Mouse (Mus musculus): ENCODE results near the gene Npcd. TPM values are rescaled to one million over a fixed set of nuclear protein-coding genes. Genes with fewer than 3 reads are reported as not detected.

Gene Npcd
- total and polyA plus RNA-seq, 3 experiments: 0.29 to 0.31 (median 0.30) TPM

- intact Hi-C loops (cut with DNase I): no loop called here
Measured at GRCm38 (mm10) chr15:79803533-79804351, 30.3 kb downstream of the Npcd start.

DNA sequence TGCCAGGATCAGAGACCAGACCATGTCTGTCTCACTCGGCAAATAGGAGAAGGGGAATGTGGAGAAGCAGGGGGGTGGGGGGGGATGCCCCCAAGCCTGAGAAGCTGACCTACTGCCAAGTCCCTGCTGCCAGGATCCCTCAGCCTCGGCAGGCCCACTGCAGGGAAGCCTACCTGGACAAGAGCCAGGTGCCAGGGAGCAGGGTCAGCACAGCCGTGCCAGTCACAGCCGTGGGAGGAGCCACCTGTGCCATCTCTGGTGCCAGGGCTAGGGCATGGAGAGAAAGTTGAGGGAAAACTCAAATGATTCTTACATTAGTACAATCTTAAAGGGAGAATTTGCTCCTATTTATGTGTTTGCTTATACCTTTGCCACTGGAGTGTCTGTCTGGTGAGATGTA lies 31.7 kb downstream of the Npcd start:
- no peak overlapping the region for H3K9ac ChIP-seq (ENCODE audit: low read depth, low read length)
- H3K27ac ChIP-seq: no peak overlapping the region
- no peaks in the 10 kb centered on the region for H3K36me3 ChIP-seq (ENCODE audit: control insufficient read depth, insufficient read depth, low read length)
- no peak for DNase-seq
- peaks cover 3% of the 10 kb centered on the region; the same call in 1 of the 2 replicates for H3K27me3 ChIP-seq (ENCODE audit: control insufficient read depth, insufficient read depth, low read length)
- intact Hi-C loops (cut with DNase I): no loop called here
- 63% methylated on average over 4 of the region's 4 CpGs for WGBS
- 0 out of 2 replicates have a peak, but pooled peaks cover 2% of the 10 kb centered on the region for H3K4me1 ChIP-seq (ENCODE audit: control insufficient read depth, insufficient read depth, low read length)
- H3K4me3 ChIP-seq: no peak overlapping the region
- no peaks in the 10 kb centered on the region for H3K79me2 ChIP-seq (replicated peaks; ENCODE audit: control insufficient read depth, insufficient read depth, low read length)
- TF ChIP-seq CTCF (IDR thresholded peaks at IDR 0.05) (no peak), EP300 (IDR thresholded peaks at IDR 0.05; ENCODE audit: insufficient read depth, low read depth, low read length) (no peak), POLR2A (IDR thresholded peaks at IDR 0.05; ENCODE audit: insufficient read depth, low read depth, low read length) (no peak)

More at GRCm38 (mm10) chr15:79803533-79804351, 30.3 kb downstream of the Npcd start:
- H3K4me1 ChIP-seq (ENCODE audit: control insufficient read depth, insufficient read depth, low read length): 0 out of 2 replicates have a peak, but pooled peaks cover 2% of the 10 kb centered on the region
- H3K79me2 ChIP-seq (replicated peaks; ENCODE audit: control insufficient read depth, insufficient read depth, low read length): no peaks in the 10 kb centered on the region
- peaks cover 3% of the 10 kb centered on the region; the same call in 1 of the 2 replicates for H3K27me3 ChIP-seq (ENCODE audit: control insufficient read depth, insufficient read depth, low read length)
- TF ChIP-seq POLR2A (IDR thresholded peaks at IDR 0.05; ENCODE audit: insufficient read depth, low read depth, low read length) (no peak), CTCF (IDR thresholded peaks at IDR 0.05) (no peak; the same call in 1 of the 2 replicates), EP300 (IDR thresholded peaks at IDR 0.05; ENCODE audit: insufficient read depth, low read depth, low read length) (no peak)
- no peaks in the 10 kb centered on the region for H3K36me3 ChIP-seq (ENCODE audit: control insufficient read depth, insufficient read depth, low read length)
- 5% methylated on average over 80 of the region's 81 CpGs for WGBS
- DNase-seq: no peak
- peak overlapping the region; percentile 72 for H3K9ac ChIP-seq (ENCODE audit: low read depth, low read length)
- H3K4me3 ChIP-seq: peak overlapping the region; percentile 45
- H3K27ac ChIP-seq: no peak overlapping the region

DNA sequence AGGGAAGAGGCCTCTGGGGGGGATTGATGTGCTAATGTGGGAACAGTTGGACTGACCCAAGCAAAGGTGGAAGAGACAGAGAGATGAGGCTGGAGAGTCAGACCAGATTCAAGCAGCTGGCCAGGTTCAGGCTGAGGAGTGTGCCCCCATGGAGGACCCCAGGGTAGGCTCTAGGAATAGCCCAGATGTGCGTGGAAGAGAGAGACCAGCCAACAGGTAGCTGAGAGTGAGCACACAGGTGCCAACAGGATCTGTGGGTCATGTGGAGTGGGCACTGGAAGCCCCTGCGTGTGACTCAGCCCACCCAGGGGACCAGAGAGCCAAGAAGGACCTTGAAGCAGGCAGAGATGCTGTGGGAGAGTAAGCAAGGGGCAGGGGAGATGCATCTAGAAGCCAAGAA lies 32.4 kb downstream of the Npcd start:
- TF ChIP-seq EP300 (IDR thresholded peaks at IDR 0.05; ENCODE audit: insufficient read depth, low read depth, low read length) (no peak), CTCF (IDR thresholded peaks at IDR 0.05) (no peak), POLR2A (IDR thresholded peaks at IDR 0.05; ENCODE audit: insufficient read depth, low read depth, low read length) (no peak)
- 0 out of 2 replicates have a peak, but pooled peaks cover 2% of the 10 kb centered on the region for H3K4me1 ChIP-seq (ENCODE audit: control insufficient read depth, insufficient read depth, low read length)
- no peak for DNase-seq
- no peak overlapping the region for H3K9ac ChIP-seq (ENCODE audit: low read depth, low read length)
- no peak overlapping the region for H3K27ac ChIP-seq
- H3K27me3 ChIP-seq (ENCODE audit: control insufficient read depth, insufficient read depth, low read length): peaks cover 3% of the 10 kb centered on the region; the same call in 1 of the 2 replicates
- 86% methylated on average over 2 of the region's 2 CpGs for WGBS
- H3K79me2 ChIP-seq (replicated peaks; ENCODE audit: control insufficient read depth, insufficient read depth, low read length): no peaks in the 10 kb centered on the region
- H3K4me3 ChIP-seq: no peak overlapping the region
- intact Hi-C loops (cut with DNase I): no loop called here
- no peaks in the 10 kb centered on the region for H3K36me3 ChIP-seq (ENCODE audit: control insufficient read depth, insufficient read depth, low read length)

GRCm38 (mm10) chr15:79800701-79801100 lies 33.3 kb downstream of the Npcd start:
- no peak for DNase-seq
- intact Hi-C loops (cut with DNase I): no loop called here
- H3K9ac ChIP-seq (ENCODE audit: low read depth, low read length): no peak overlapping the region
- no peak overlapping the region for H3K4me3 ChIP-seq
- no peaks in the 10 kb centered on the region for H3K36me3 ChIP-seq (ENCODE audit: control insufficient read depth, insufficient read depth, low read length)
- H3K27me3 ChIP-seq (ENCODE audit: control insufficient read depth, insufficient read depth, low read length): peaks cover 3% of the 10 kb centered on the region; the same call in 1 of the 2 replicates
- H3K4me1 ChIP-seq (ENCODE audit: control insufficient read depth, insufficient read depth, low read length): 0 out of 2 replicates have a peak, but pooled peaks cover 2% of the 10 kb centered on the region
- H3K79me2 ChIP-seq (replicated peaks; ENCODE audit: control insufficient read depth, insufficient read depth, low read length): no peaks in the 10 kb centered on the region
- no peak overlapping the region for H3K27ac ChIP-seq
- WGBS: 56% methylated on average over 11 of the region's 11 CpGs
- TF ChIP-seq POLR2A (IDR thresholded peaks at IDR 0.05; ENCODE audit: insufficient read depth, low read depth, low read length) (no peak), EP300 (IDR thresholded peaks at IDR 0.05; ENCODE audit: insufficient read depth, low read depth, low read length) (no peak), CTCF (IDR thresholded peaks at IDR 0.05) (no peak)

- no peak overlapping the region for H3K9ac ChIP-seq (ENCODE audit: low read depth, low read length)
- intact Hi-C loops (cut with DNase I): no loop called here
- no peak overlapping the region for H3K27ac ChIP-seq
- H3K27me3 ChIP-seq (ENCODE audit: control insufficient read depth, insufficient read depth, low read length): peaks cover 2% of the 10 kb centered on the region; the same call in 1 of the 2 replicates
- H3K4me3 ChIP-seq: no peak overlapping the region
- no peak for TF ChIP-seq CTCF (IDR thresholded peaks at IDR 0.05)
- TF ChIP-seq POLR2A (IDR thresholded peaks at IDR 0.05; ENCODE audit: insufficient read depth, low read depth, low read length): no peak
- TF ChIP-seq EP300 (IDR thresholded peaks at IDR 0.05; ENCODE audit: insufficient read depth, low read depth, low read length): no peak
- 84% methylated on average over 10 of the region's 10 CpGs for WGBS
- DNase-seq: no peak
- no peaks in the 10 kb centered on the region for H3K79me2 ChIP-seq (replicated peaks; ENCODE audit: control insufficient read depth, insufficient read depth, low read length)
- no peaks in the 10 kb centered on the region for H3K36me3 ChIP-seq (ENCODE audit: control insufficient read depth, insufficient read depth, low read length)
- 0 out of 2 replicates have a peak, but pooled peaks cover 1% of the 10 kb centered on the region for H3K4me1 ChIP-seq (ENCODE audit: control insufficient read depth, insufficient read depth, low read length)
Measured at GRCm38 (mm10) chr15:79798591-79798990, 35.4 kb downstream of the Npcd start.

- Histone ChIP-seq H3K27me3 (ENCODE audit: control insufficient read depth, insufficient read depth, low read length) (no peaks in the 10 kb centered on the region), H3K9ac (ENCODE audit: low read depth, low read length) (no peak overlapping the region), H3K4me3 (no peak overlapping the region), H3K4me1 (ENCODE audit: control insufficient read depth, insufficient read depth, low read length) (no peaks in the 10 kb centered on the region), H3K27ac (no peak overlapping the region), H3K79me2 (replicated peaks; ENCODE audit: control insufficient read depth, insufficient read depth, low read length) (no peaks in the 10 kb centered on the region), H3K36me3 (ENCODE audit: control insufficient read depth, insufficient read depth, low read length) (no peaks in the 10 kb centered on the region)
- TF ChIP-seq POLR2A (IDR thresholded peaks at IDR 0.05; ENCODE audit: insufficient read depth, low read depth, low read length): no peak
- no peak for TF ChIP-seq CTCF (IDR thresholded peaks at IDR 0.05)
- no peak for TF ChIP-seq EP300 (IDR thresholded peaks at IDR 0.05; ENCODE audit: insufficient read depth, low read depth, low read length)
- WGBS: 84% methylated on average over 8 of the region's 8 CpGs
- no peak for DNase-seq
- intact Hi-C loops (cut with DNase I): no loop called here
Measured at GRCm38 (mm10) chr15:79797680-79798079, 36.4 kb downstream of the Npcd start.

Data from heart, adult 2 months (tissue).